Mouse (Mus musculus): ENCODE measurements around the gene Arhgap32.

Arhgap32 gene

DNA sequence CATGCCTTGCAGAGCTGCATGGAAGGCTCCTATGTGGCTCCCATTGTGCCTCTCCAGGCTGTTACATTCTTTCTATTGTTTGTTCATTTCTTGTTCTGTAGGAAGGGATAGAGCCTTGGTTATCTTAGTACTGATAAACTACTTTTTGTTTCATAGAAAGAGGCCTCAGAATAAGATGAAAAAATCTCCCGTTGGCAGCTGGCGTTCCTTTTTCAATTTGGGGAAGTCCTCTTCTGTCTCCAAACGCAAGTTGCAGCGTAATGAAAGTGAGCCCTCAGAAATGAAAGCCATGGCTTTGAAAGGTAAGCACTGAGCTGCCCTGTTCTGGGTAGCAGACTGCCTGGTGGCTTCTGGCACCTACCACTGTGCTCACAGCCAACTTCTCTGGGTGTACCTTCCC lies 134.6 kb downstream of the Arhgap32 start:
- no peak for DNase-seq (ENCODE audit: low read depth, low spot score)

- no peak for DNase-seq (ENCODE audit: low read depth, low spot score)
These were observed 137.8 kb downstream of the Arhgap32 start for GRCm38 (mm10) chr9:32253721-32254120.

DNA sequence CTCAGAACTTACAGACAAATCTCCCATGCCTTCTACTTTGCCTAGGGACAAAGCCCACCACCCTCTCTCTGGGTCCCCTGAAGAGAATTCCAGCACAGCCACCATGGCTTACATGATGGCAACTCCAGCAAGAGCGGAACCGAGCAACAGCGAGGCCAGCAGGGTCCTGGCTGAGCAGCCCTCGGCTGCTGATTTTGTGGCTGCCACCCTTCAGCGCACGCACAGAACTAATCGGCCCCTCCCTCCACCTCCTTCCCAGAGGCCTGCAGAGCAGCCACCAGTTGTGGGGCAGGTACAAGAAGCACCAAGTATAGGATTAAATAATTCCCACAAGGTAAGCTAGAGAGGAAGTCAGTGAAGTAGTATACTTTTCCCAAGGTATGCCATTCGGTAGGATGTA lies 141.4 kb downstream of the Arhgap32 start:
- DNase-seq (ENCODE audit: low read depth, low spot score) = no peak

GRCm38 (mm10) chr9:32257882-32258281 lies 141.9 kb downstream of the Arhgap32 start:
- DNase-seq (ENCODE audit: low read depth, low spot score) = no peak

DNA sequence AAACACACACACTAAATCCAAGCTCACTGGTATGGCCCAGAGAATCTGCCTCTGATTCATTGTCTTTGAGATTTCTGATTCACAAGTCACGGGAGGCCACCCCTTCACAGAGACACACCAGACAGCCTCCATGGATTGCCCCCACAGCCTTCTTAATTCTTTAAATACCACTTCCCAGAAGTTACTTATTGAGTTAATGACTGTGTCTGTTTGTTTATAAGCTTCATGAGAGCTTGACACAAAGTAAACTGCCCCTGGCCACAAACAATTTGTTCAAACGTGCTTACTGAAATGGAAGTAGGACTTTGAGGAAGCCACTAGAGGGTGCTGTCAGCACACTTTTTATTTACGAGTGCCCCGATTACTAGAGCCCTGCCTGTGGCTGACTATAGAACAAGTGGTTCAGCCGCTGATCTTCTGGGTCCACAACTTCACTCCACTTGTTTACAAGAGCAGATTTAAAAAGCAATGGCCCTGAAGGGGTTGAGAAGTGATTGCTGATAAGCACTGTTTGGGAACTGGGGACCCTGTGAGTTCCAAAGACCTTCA lies 156.0 kb downstream of the Arhgap32 start:
- DNase-seq (ENCODE audit: low read depth, low spot score) = no peak

GRCm38 (mm10) chr9:32278052-32278451 lies 162.1 kb downstream of the Arhgap32 start:
- no peak for DNase-seq (ENCODE audit: low read depth, low spot score)

DNA sequence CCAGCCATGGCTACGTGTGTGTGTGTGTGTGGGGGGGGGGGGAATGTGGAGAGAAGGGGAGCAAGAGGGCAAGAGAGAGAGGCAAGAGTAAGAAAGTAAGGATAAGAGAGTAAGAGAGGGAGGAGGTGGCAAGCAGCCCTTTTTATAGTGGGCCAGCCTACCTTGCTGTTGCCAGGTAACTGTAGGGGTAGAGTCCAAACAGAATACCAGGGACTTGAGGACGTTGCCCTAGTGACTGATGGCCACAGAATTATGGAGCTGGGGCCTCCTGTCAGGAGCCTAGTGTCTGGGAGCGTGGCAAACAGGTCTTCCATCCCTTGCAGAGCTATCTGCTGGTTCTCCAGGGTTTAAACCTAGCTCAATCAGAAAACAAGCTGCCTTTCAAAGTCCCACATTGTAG lies 163.9 kb downstream of the Arhgap32 start:
- no peak for DNase-seq (ENCODE audit: low read depth, low spot score)

GRCm38 (mm10) chr9:32280456-32280855 lies 164.5 kb downstream of the Arhgap32 start:
- no peak for DNase-seq (ENCODE audit: low read depth, low spot score)

- DNase-seq (ENCODE audit: low read depth, low spot score) = no peak
These were observed 167.7 kb downstream of the Arhgap32 start for GRCm38 (mm10) chr9:32283591-32283990.

- DNase-seq (ENCODE audit: low read depth, low spot score) = no peak
These were observed 175.7 kb downstream of the Arhgap32 start for GRCm38 (mm10) chr9:32291618-32292017.

GRCm38 (mm10) chr9:32292686-32293085 lies 176.8 kb downstream of the Arhgap32 start:
- no peak for DNase-seq (ENCODE audit: low read depth, low spot score)

- DNase-seq (ENCODE audit: low read depth, low spot score) = no peak
These were observed 179.3 kb downstream of the Arhgap32 start for GRCm38 (mm10) chr9:32295061-32295800.

DNA sequence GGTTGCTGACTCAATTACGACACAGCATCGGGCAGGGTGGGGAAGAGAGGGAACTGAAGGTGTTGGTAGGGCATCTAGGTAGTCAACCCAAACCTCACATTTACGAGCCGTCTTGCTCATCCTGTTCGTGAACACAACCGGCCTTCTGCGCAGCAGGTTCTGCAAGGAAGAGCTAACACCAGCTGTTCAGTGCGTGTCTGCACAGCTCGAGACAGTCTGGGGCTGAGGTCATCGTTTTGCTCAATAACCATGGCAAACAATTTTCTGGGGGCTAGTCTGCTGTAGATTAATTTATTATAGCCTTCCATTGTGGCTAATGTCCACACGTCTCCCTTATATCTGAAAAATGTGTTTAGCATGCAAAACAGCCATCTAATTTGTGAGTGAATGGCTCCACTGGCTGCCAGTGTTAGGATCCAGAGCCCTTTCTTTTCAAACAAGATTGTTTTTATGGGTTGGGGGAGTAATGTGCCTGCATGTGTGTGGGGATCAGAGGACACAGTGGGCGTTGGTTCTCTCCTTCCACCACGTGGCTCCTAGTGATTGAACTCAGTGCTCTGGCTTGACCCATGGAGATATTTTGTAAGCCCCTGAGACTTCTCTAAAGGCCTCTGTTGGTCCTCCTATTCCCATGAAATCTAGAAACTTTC lies 186.7 kb downstream of the Arhgap32 start:
- no peak for DNase-seq (ENCODE audit: low read depth, low spot score)

DNA sequence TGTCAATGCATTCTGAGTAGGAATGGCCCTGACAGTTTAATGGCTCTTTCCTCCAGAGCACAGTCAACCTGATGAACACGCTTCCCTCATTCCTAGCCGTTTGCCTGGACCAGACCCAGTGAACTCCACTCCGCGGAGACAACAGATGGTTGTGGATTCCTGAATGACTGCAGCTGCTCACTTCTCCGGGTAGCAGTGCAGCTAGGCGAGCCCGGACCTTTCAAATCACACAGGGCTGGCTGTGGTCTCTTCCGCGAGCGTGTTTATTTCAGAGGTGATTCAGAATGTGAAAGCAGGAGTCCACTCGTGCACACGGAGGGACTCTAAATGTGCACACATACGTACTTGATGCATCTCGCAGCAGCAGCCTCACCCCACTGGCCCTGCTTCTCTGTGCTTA lies 195.8 kb downstream of the Arhgap32 start:
- no peak for DNase-seq (ENCODE audit: low read depth, low spot score)

- DNase-seq (ENCODE audit: low read depth, low spot score) = no peak
These were observed 196.3 kb downstream of the Arhgap32 start for GRCm38 (mm10) chr9:32312208-32312607.

DNA sequence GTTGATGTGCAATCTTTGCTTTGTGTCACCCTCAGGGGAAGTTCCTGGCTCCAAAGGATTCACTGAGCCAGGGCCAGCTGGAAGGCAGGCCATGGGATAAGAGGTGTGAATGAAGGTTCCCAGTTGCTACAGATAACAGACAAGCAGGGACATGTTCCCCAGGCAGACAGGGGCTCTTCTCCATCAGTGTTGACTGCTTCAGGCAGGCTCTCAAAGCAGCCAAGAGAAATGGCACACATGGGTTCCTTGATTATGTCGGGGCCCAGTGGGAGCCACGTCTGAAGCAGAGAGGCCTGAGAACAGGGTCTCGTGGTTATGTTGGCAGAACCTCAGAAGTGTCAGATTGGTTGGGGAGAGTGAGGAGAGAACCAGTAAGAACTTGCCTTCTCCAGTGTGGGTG lies 198.1 kb downstream of the Arhgap32 start:
- no peak for DNase-seq (ENCODE audit: low read depth, low spot score)

- no peak for DNase-seq (ENCODE audit: low read depth, low spot score)
These were observed 200.1 kb downstream of the Arhgap32 start for GRCm38 (mm10) chr9:32315999-32316398.

All from c-Kit-negative CD71-positive TER-119-positive erythroid progenitor cells, embryonic 14.5 days (primary cell).